Mouse (Mus musculus) lung, embryonic 14.5 days (tissue): ENCODE data around the gene Adprhl1. TPM values are rescaled to one million over a fixed set of nuclear protein-coding genes. Genes with fewer than 3 reads are reported as not detected.

ENCODE experiments used
- ATAC-seq: fragments of 200-750 bp; cut with Nextera tagmentation; 2 replicates; pipeline ENCODE4 v1.8.0; 2017; ENCODE audit warnings: mild to moderate bottlenecking, moderate TSS enrichment, moderate library complexity; ENCODE audit not compliant: insufficient read depth
- DNase-seq: peaks from one replicate; pipeline ENCODE4 v3.0.0-alpha.2; 2015
- H3K27ac ChIP-seq: fragments of 300-500 bp; sonication (generic); 2 replicates; pipeline ENCODE4 v1.5.1; 2014; ENCODE audit warnings: low read depth, mild to moderate bottlenecking, moderate library complexity
- H3K27me3 ChIP-seq: fragments of 300-500 bp; sonication (generic); 2 replicates; pipeline ENCODE4 v1.6.1; 2014; ENCODE audit warnings: low read length, control low read depth; ENCODE audit not compliant: insufficient read depth
- H3K36me3 ChIP-seq: fragments of 300-500 bp; sonication (generic); 2 replicates; pipeline ENCODE4 v1.6.1; 2014; ENCODE audit warnings: control low read depth; ENCODE audit not compliant: insufficient read depth
- H3K4me1 ChIP-seq: fragments of 300-500 bp; sonication (generic); 2 replicates; pipeline ENCODE4 v1.6.1; 2014; ENCODE audit warnings: antibody characterized with exemption, control low read depth; ENCODE audit not compliant: insufficient read depth
- H3K4me2 ChIP-seq: fragments of 300-500 bp; sonication (generic); 2 replicates; pipeline ENCODE4 v1.6.1; 2014; ENCODE audit warnings: mild to moderate bottlenecking
- H3K4me3 ChIP-seq: fragments of 300-500 bp; sonication (generic); 2 replicates; pipeline ENCODE4 v1.5.1; 2014; ENCODE audit warnings: low read depth, low read length
- H3K9ac ChIP-seq: fragments of 300-500 bp; sonication (generic); 2 replicates; pipeline ENCODE4 v1.6.1; 2014
- H3K9me3 ChIP-seq: fragments of 300-500 bp; sonication (generic); 2 replicates; pipeline ENCODE4 v1.6.1; 2016; ENCODE audit warnings: low read depth, low read length, control low read depth
- CTCF ChIP-seq: IDR thresholded peaks from 2 replicates; pipeline ENCODE4 v1.5.1; 2016; ENCODE audit warnings: antibody characterized with exemption, low read depth
- WGBS: fragments of 180-500 bp; shearing (Covaris S2); extraction: QIAGEN DNeasy Blood & Tissue Kit; methylation state at CpG from one replicate; pipeline ENCODE4 v1.1.7; 2014; 5-methylcytosine and 5-hydroxymethylcytosine counted together
- polyA plus RNA-seq: library from polyadenylated mRNA; unstranded; fragments of >200 nt; fragmentation: Nextera tagmentation; extraction: Ambion mirVana; gene quantifications from 2 replicates; pipeline ENCODE4 v1.2.1, GENCODE M21; 2014

Gene Adprhl1
- polyA plus RNA-seq, 1 experiment from 2014 or later = not detected

- ATAC-seq = peak; percentile 91
Observed at GRCm38 (mm10) chr8:13287692-13288623, 34.0 kb upstream of the Adprhl1 start, which contains the start of the genes Dcun1d2 and Tmco3. Dcun1d2 (minus strand) TSS chr8:13288131. Tmco3 (plus strand) TSS chr8:13288190.

GRCm38 (mm10) chr8:13287304-13287691, 33.3 kb upstream of the Adprhl1 start:
- H3K9me3 ChIP-seq = no peaks in the 10 kb centered on the region
- peak overlapping the region; percentile 93 for H3K27ac ChIP-seq
- H3K36me3 ChIP-seq = 0 out of 2 replicates have a peak, but pooled peaks cover 5% of the 10 kb centered on the region
- no peaks in the 10 kb centered on the region for H3K27me3 ChIP-seq
- H3K9ac ChIP-seq = peak overlapping the region; percentile 69
- peak overlapping the region; percentile 93 for H3K4me2 ChIP-seq
- 0 out of 2 replicates have a peak, but pooled peaks cover 4% of the 10 kb centered on the region for H3K4me1 ChIP-seq
- ATAC-seq (peak; percentile 82), DNase-seq (peak; percentile 90)
- H3K4me3 ChIP-seq = peak overlapping the region; percentile 80
- WGBS = under 1% methylated on average over 34 of the region's 34 CpGs
- TF ChIP-seq CTCF = no peak

More at GRCm38 (mm10) chr8:13287692-13288623, 34.0 kb upstream of the Adprhl1 start, which contains the start of the genes Dcun1d2 and Tmco3:
- H3K27me3 ChIP-seq = no peaks in the 10 kb centered on the region
- peak; percentile 99 for DNase-seq
- H3K9me3 ChIP-seq = no peaks in the 10 kb centered on the region
- peak within 1 kb of the TSS; percentile 93 for H3K4me2 ChIP-seq
- WGBS = under 1% methylated on average over 79 of the region's 79 CpGs
- H3K27ac ChIP-seq = peak within 1 kb of the TSS; percentile 93
- peaks cover 10% of the 10 kb centered on the region for H3K36me3 ChIP-seq
- 0 out of 2 replicates have a peak, but pooled peaks cover 4% of the 10 kb centered on the region for H3K4me1 ChIP-seq
- H3K9ac ChIP-seq = peak within 1 kb of the TSS; percentile 69
- no peak for TF ChIP-seq CTCF
- peak within 1 kb of the TSS; percentile 80 for H3K4me3 ChIP-seq

- no peak overlapping the region for H3K4me3 ChIP-seq
- no peaks in the 10 kb centered on the region for H3K9me3 ChIP-seq
- 0 out of 2 replicates have a peak, but pooled peaks cover 3% of the 10 kb centered on the region for H3K36me3 ChIP-seq
- H3K27ac ChIP-seq = no peak overlapping the region
- H3K27me3 ChIP-seq = no peaks in the 10 kb centered on the region
- H3K9ac ChIP-seq = no peak overlapping the region
- H3K4me1 ChIP-seq = no peaks in the 10 kb centered on the region
- 70% methylated on average over 1 of the region's 1 CpGs for WGBS
- no peak overlapping the region for H3K4me2 ChIP-seq
- no peak for TF ChIP-seq CTCF
- no peak for ATAC-seq
- DNase-seq = no peak
Observed at GRCm38 (mm10) chr8:13283200-13283599, 29.2 kb upstream of the Adprhl1 start.

GRCm38 (mm10) chr8:13276941-13277447, 23.0 kb upstream of the Adprhl1 start:
- WGBS = 75% methylated on average over 5 of the region's 5 CpGs
- Histone ChIP-seq H3K4me1 (no peaks in the 10 kb centered on the region), H3K36me3 (0 out of 2 replicates have a peak, but pooled peaks cover 3% of the 10 kb centered on the region), H3K4me3 (no peak overlapping the region), H3K27ac (no peak overlapping the region), H3K27me3 (no peaks in the 10 kb centered on the region), H3K4me2 (no peak overlapping the region), H3K9ac (no peak overlapping the region), H3K9me3 (no peaks in the 10 kb centered on the region)
- DNase-seq = no peak
- no peak for TF ChIP-seq CTCF
- ATAC-seq = no peak

- ATAC-seq = no peak
- Histone ChIP-seq H3K9me3 (no peaks in the 10 kb centered on the region), H3K27ac (no peak overlapping the region), H3K4me3 (no peak overlapping the region), H3K9ac (no peak overlapping the region), H3K27me3 (no peaks in the 10 kb centered on the region), H3K4me1 (no peaks in the 10 kb centered on the region), H3K4me2 (no peak overlapping the region), H3K36me3 (peaks cover 29% of the 10 kb centered on the region)
- DNase-seq = no peak
- no peak for TF ChIP-seq CTCF
- whole genome bisulfite sequencing = 65% methylated on average over 5 of the region's 5 CpGs
Observed at GRCm38 (mm10) chr8:13272834-13273233, 18.9 kb upstream of the Adprhl1 start.

GRCm38 (mm10) chr8:13267566-13267965, 13.6 kb upstream of the Adprhl1 start:
- DNase-seq = peak; percentile 74
- Histone ChIP-seq H3K9me3 (no peaks in the 10 kb centered on the region), H3K4me2 (no peak overlapping the region), H3K36me3 (peaks cover 29% of the 10 kb centered on the region), H3K4me3 (no peak overlapping the region), H3K27me3 (no peaks in the 10 kb centered on the region), H3K4me1 (no peaks in the 10 kb centered on the region), H3K27ac (no peak overlapping the region), H3K9ac (no peak overlapping the region)
- no peak for TF ChIP-seq CTCF
- 50% methylated on average over 2 of the region's 2 CpGs for WGBS
- ATAC-seq = no peak

- 74% methylated on average over 3 of the region's 3 CpGs for WGBS
- Histone ChIP-seq H3K4me2 (no peak overlapping the region), H3K27me3 (no peaks in the 10 kb centered on the region), H3K4me3 (no peak overlapping the region), H3K4me1 (no peaks in the 10 kb centered on the region), H3K9ac (no peak overlapping the region), H3K27ac (no peak overlapping the region), H3K36me3 (peaks cover 11% of the 10 kb centered on the region; the same call in 1 of the 2 replicates), H3K9me3 (no peaks in the 10 kb centered on the region)
- no peak for TF ChIP-seq CTCF
- no peak for ATAC-seq
- no peak for DNase-seq
Observed at GRCm38 (mm10) chr8:13263376-13263775, 9.4 kb upstream of the Adprhl1 start.
